Mouse (Mus musculus): ENCODE data around the gene Atrip.

DNA sequence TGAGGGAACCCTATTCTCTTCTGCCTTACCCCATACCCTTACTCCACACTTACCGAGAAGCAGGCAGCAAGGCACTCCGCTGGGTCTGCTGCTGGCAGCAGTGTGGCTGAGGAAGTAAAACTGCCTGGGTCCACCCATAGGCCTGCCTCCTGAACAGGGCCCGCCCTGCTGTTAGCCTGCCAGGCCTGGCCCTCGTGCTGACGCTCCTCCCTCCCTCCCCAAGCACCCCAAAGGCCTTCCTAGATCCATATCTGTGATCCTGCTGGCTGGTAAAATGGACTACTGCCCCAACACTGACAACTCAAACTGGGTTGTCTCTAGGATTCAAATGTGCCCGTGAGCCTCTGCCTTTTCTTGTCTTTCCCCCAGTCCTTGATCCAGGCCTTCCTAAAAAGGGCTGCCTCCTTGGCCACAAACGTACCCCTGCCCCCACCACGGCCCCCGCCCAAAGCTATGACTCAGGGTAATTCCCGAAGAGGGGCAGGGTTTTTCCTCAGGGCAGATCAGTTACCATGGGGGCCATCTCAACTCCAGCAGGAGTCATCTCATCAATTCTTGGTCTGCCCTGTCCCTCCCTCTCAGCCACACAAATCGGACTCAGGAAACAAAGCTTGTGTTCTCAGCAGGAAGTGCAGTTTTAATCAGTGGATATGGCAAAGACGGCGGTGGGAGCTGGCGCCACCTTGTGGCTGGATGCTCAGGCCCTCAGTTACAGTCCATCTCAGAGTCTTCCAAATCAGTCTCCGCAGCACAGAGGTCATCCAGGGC, 14.6 kb downstream of the Atrip start, which contains the start of gene Trex1:
- TF ChIP-seq GATA1 (IDR thresholded peaks at IDR 0.05; ENCODE audit: low read length) (no peak), TAL1 (IDR thresholded peaks at IDR 0.05; ENCODE audit: low read length) (no peak)

All from erythroblast, embryonic 14.5 days (primary cell).